Mouse (Mus musculus) liver, adult 2 months (tissue): Measurements from ENCODE around the gene Slc26a8.

Source experiments
- CTCF ChIP-seq: fragments of 200-500 bp; IDR thresholded peaks from 2 replicates; pipeline ENCODE4 v1.5.1; 2011; ENCODE audit warnings: low read depth, low read length, control low read depth
- POLR2A ChIP-seq: fragments of 200-500 bp; IDR thresholded peaks from 2 replicates; pipeline ENCODE4 v1.6.1; 2011; ENCODE audit warnings: low read length, control low read depth; ENCODE audit not compliant: insufficient read depth; ENCODE audit errors: extremely low read depth

- TF ChIP-seq POLR2A (0 out of 2 replicates have a peak, but pooled peaks have one; percentile 6), CTCF (no peak)
These were observed 1.8 kb upstream of the Slc26a8 start for GRCm38 (mm10) chr17:28691687-28692340.
